Mouse (Mus musculus) MEL (cell line): Measurements from ENCODE around the gene Slc25a28. TPM values are rescaled to one million over a fixed set of nuclear protein-coding genes. Genes with fewer than 3 reads are reported as not detected.
A peak's percentile ranks its signal among the peaks of the same experiment; 100 is the strongest.

Experiments used
- DNase-seq: peaks from one replicate; pipeline ENCODE4 v3.0.0; 2011; ENCODE audit warnings: low read depth, low spot score
- H3K27ac ChIP-seq: 2 replicates; pipeline ENCODE4 v1.5.1; 2012; ENCODE audit warnings: low read depth, mild to moderate bottlenecking, control low read depth, low read length, moderate library complexity; ENCODE audit not compliant: control insufficient read depth
- H3K27me3 ChIP-seq, 2 experiments: fragments of 150-350 bp in 1 of 2; sonication (generic) in 1 of 2; 2 replicates each; pipeline ENCODE4 v1.6.1; 2012; ENCODE audit warnings: low read length in 2 of 2, mild to moderate bottlenecking in 2 of 2, improper control_type of control experiment in 1 of 2, moderate library complexity in 1 of 2; ENCODE audit not compliant: insufficient read depth in 2 of 2, control insufficient read depth in 1 of 2
- H3K36me3 ChIP-seq, 2 experiments: 2 replicates each; pipeline ENCODE4 v1.6.1; 2012 to 2014; ENCODE audit warnings: low read length in 2 of 2, improper control_type of control experiment in 1 of 2, inconsistent platforms in 1 of 2, mild to moderate bottlenecking in 1 of 2; ENCODE audit not compliant: insufficient read depth in 2 of 2, control insufficient read depth in 1 of 2
- H3K4me1 ChIP-seq, 2 experiments: fragments of 150-350 bp in 1 of 2; sonication (generic) in 1 of 2; 2 replicates each; pipeline ENCODE4 v1.6.1; 2012; ENCODE audit warnings: low read length in 2 of 2, improper control_type of control experiment in 1 of 2, mild to moderate bottlenecking in 1 of 2; ENCODE audit not compliant: insufficient read depth in 2 of 2, control insufficient read depth in 1 of 2
- H3K4me3 ChIP-seq, 2 experiments: fragments of 150-350 bp in 1 of 2; sonication (generic) in 1 of 2; 2 replicates each; pipeline ENCODE4 v1.5.1; 2012; ENCODE audit warnings: low read depth in 2 of 2, low read length in 2 of 2, mild to moderate bottlenecking in 2 of 2, moderate library complexity in 2 of 2, control low read depth in 1 of 2, improper control_type of control experiment in 1 of 2; ENCODE audit not compliant: control insufficient read depth in 1 of 2, insufficient read depth in 1 of 2
- H3K79me2 ChIP-seq: 2 replicates; pipeline ENCODE4 v1.6.1; 2012; ENCODE audit warnings: mild to moderate bottlenecking, low read length, moderate library complexity; ENCODE audit not compliant: control insufficient read depth, poor library complexity, insufficient read depth
- H3K9ac ChIP-seq: 2 replicates; pipeline ENCODE4 v1.6.1; 2012; ENCODE audit warnings: low read depth, mild to moderate bottlenecking, control low read depth, low read length, moderate library complexity; ENCODE audit not compliant: control insufficient read depth, poor library complexity, severe bottlenecking
- H3K9me3 ChIP-seq: fragments of 150-350 bp; sonication (generic); replicated peaks from 2 replicates; pipeline ENCODE4 v1.6.1; 2012; ENCODE audit warnings: mild to moderate bottlenecking, low read length, improper control_type of control experiment, moderate library complexity; ENCODE audit not compliant: insufficient read depth
- BHLHE40 ChIP-seq: IDR thresholded peaks from 2 replicates; pipeline ENCODE4 v1.6.1; 2012; ENCODE audit warnings: low read depth, mild to moderate bottlenecking, inconsistent platforms, low read length, improper control_type of control experiment, borderline replicate concordance
- CHD1 ChIP-seq: IDR thresholded peaks from 2 replicates; pipeline ENCODE4 v1.6.1; 2012; ENCODE audit warnings: low read depth, mild to moderate bottlenecking, inconsistent platforms, low read length, improper control_type of control experiment
- CHD2 ChIP-seq: IDR thresholded peaks from 2 replicates; pipeline ENCODE4 v1.6.1; 2011; ENCODE audit warnings: low read length, improper control_type of control experiment
- CTCF ChIP-seq, 3 experiments: IDR thresholded peaks in 2 of 3; conservative IDR thresholded peaks in 1 of 3; 2 replicates each; pipeline ENCODE4 v1.5.1; 2011 to 2012; ENCODE audit warnings: low read length in 3 of 3, low read depth in 2 of 3, mild to moderate bottlenecking in 2 of 3, improper control_type of control experiment in 1 of 3, inconsistent platforms in 1 of 3, mixed read lengths in 1 of 3, moderate library complexity in 1 of 3; ENCODE audit not compliant: control insufficient read depth in 1 of 3, insufficient read depth in 1 of 3, poor library complexity in 1 of 3, severe bottlenecking in 1 of 3
- E2F4 ChIP-seq: IDR thresholded peaks from 2 replicates; pipeline ENCODE4 v1.6.1; 2011; ENCODE audit warnings: low read depth, low read length, improper control_type of control experiment, borderline replicate concordance
- ELF1 ChIP-seq: IDR thresholded peaks from 2 replicates; pipeline ENCODE4 v1.6.1; 2014; ENCODE audit warnings: low read depth, mild to moderate bottlenecking, inconsistent platforms, low read length, improper control_type of control experiment, moderate library complexity
- EP300 ChIP-seq, 2 experiments: IDR thresholded peaks; 2 replicates each; pipeline ENCODE4 v1.6.1; 2011; ENCODE audit warnings: improper control_type of control experiment in 2 of 2, low read length in 2 of 2, low read depth in 1 of 2, mild to moderate bottlenecking in 1 of 2
- ETS1 ChIP-seq: IDR thresholded peaks from 2 replicates; pipeline ENCODE4 v1.6.1; 2012; ENCODE audit warnings: low read depth, mild to moderate bottlenecking, inconsistent platforms, low read length, improper control_type of control experiment, moderate library complexity
- GABPA ChIP-seq: IDR thresholded peaks from 2 replicates; pipeline ENCODE4 v1.6.1; 2012; ENCODE audit warnings: low read depth, mild to moderate bottlenecking, inconsistent platforms, low read length, improper control_type of control experiment, moderate library complexity
- GATA1 ChIP-seq: IDR thresholded peaks from 2 replicates; pipeline ENCODE4 v1.6.1; 2011; ENCODE audit warnings: low read depth, low read length, improper control_type of control experiment
- JUND ChIP-seq: IDR thresholded peaks from 2 replicates; pipeline ENCODE4 v1.6.1; 2011; ENCODE audit warnings: low read depth, mild to moderate bottlenecking, improper control_type of control experiment, low read length
- KAT2A ChIP-seq: conservative IDR thresholded peaks from 2 replicates; pipeline ENCODE4 v1.6.1; 2012; ENCODE audit warnings: low read depth, low read length, improper control_type of control experiment, inconsistent platforms
- MAFK ChIP-seq: IDR thresholded peaks from 2 replicates; pipeline ENCODE4 v1.6.1; 2011; ENCODE audit warnings: low read depth, mild to moderate bottlenecking, low read length, improper control_type of control experiment, borderline replicate concordance
- MAX ChIP-seq: IDR thresholded peaks from 2 replicates; pipeline ENCODE4 v1.6.1; 2011; ENCODE audit warnings: low read length, improper control_type of control experiment
- MAZ ChIP-seq: IDR thresholded peaks from 2 replicates; pipeline ENCODE4 v1.6.1; 2012; ENCODE audit warnings: low read depth, mild to moderate bottlenecking, inconsistent platforms, low read length, improper control_type of control experiment
- MEF2A ChIP-seq: IDR thresholded peaks from 2 replicates; pipeline ENCODE4 v1.6.1; 2014; ENCODE audit warnings: low read depth, mild to moderate bottlenecking, inconsistent platforms, low read length, improper control_type of control experiment; ENCODE audit not compliant: poor library complexity, insufficient replicate concordance, severe bottlenecking; ENCODE audit errors: extremely low read depth
- MXI1 ChIP-seq: IDR thresholded peaks from 2 replicates; pipeline ENCODE4 v1.6.1; 2011; ENCODE audit warnings: mild to moderate bottlenecking, low read depth, low read length, improper control_type of control experiment
- MYB ChIP-seq: IDR thresholded peaks from 2 replicates; pipeline ENCODE4 v1.6.1; 2011; ENCODE audit warnings: mild to moderate bottlenecking, low read depth, low read length, improper control_type of control experiment
- NELFE ChIP-seq: IDR thresholded peaks from 2 replicates; pipeline ENCODE4 v1.6.1; 2011; ENCODE audit warnings: low read depth, low read length, improper control_type of control experiment
- NRF1 ChIP-seq: IDR thresholded peaks from 2 replicates; pipeline ENCODE4 v1.6.1; 2014; ENCODE audit warnings: low read depth, mild to moderate bottlenecking, inconsistent platforms, low read length, improper control_type of control experiment, moderate library complexity; ENCODE audit not compliant: poor library complexity, insufficient read depth, severe bottlenecking
- POLR2A ChIP-seq, 2 experiments: IDR thresholded peaks; 2 replicates each; pipeline ENCODE4 v1.6.1; 2011 to 2012; ENCODE audit warnings: low read length in 2 of 2, mild to moderate bottlenecking in 2 of 2, control low read depth in 1 of 2, improper control_type of control experiment in 1 of 2, low read depth in 1 of 2, moderate library complexity in 1 of 2; ENCODE audit not compliant: control insufficient read depth in 1 of 2, insufficient read depth in 1 of 2, poor library complexity in 1 of 2
- POLR2AphosphoS2 ChIP-seq: IDR thresholded peaks from 2 replicates; pipeline ENCODE4 v1.6.1; 2011; ENCODE audit warnings: low read length, improper control_type of control experiment
- POLR2AphosphoS5 ChIP-seq: IDR thresholded peaks from 2 replicates; pipeline ENCODE4 v1.6.1; 2012; ENCODE audit warnings: low read depth, borderline replicate concordance, mild to moderate bottlenecking, inconsistent platforms, low read length, moderate library complexity, mixed read lengths
- RAD21 ChIP-seq: IDR thresholded peaks from 2 replicates; pipeline ENCODE4 v1.6.1; 2011; ENCODE audit warnings: mild to moderate bottlenecking, low read depth, low read length, improper control_type of control experiment
- RCOR1 ChIP-seq: IDR thresholded peaks from 2 replicates; pipeline ENCODE4 v1.6.1; 2012; ENCODE audit warnings: low read depth, mild to moderate bottlenecking, inconsistent platforms, low read length, improper control_type of control experiment
- SIN3A ChIP-seq: IDR thresholded peaks from 2 replicates; pipeline ENCODE4 v1.6.1; 2012; ENCODE audit warnings: low read length, improper control_type of control experiment, inconsistent platforms
- TBP ChIP-seq: IDR thresholded peaks from 2 replicates; pipeline ENCODE4 v1.8.0; 2011; ENCODE audit warnings: low read depth, low read length, improper control_type of control experiment
- TCF12 ChIP-seq: IDR thresholded peaks from 2 replicates; pipeline ENCODE4 v1.6.1; 2014; ENCODE audit warnings: low read depth, mild to moderate bottlenecking, inconsistent platforms, low read length, improper control_type of control experiment, moderate library complexity
- UBTF ChIP-seq: IDR thresholded peaks from 2 replicates; pipeline ENCODE4 v1.6.1; 2012; ENCODE audit warnings: low read depth, mild to moderate bottlenecking, inconsistent platforms, low read length, improper control_type of control experiment, moderate library complexity, borderline replicate concordance; ENCODE audit not compliant: insufficient read depth
- USF1 ChIP-seq: IDR thresholded peaks from 2 replicates; pipeline ENCODE4 v1.6.1; 2014; ENCODE audit warnings: low read depth, mild to moderate bottlenecking, inconsistent platforms, low read length, improper control_type of control experiment, moderate library complexity
- USF2 ChIP-seq, 2 experiments: IDR thresholded peaks; 2 replicates each; pipeline ENCODE4 v1.6.1; 2011 to 2012; ENCODE audit warnings: improper control_type of control experiment in 2 of 2, low read length in 2 of 2, borderline replicate concordance in 1 of 2, inconsistent platforms in 1 of 2, low read depth in 1 of 2, mild to moderate bottlenecking in 1 of 2; ENCODE audit not compliant: insufficient read depth in 1 of 2
- ZKSCAN1 ChIP-seq: IDR thresholded peaks from 2 replicates; pipeline ENCODE4 v1.6.1; 2012; ENCODE audit warnings: low read depth, mild to moderate bottlenecking, inconsistent platforms, low read length, improper control_type of control experiment, moderate library complexity
- ZMIZ1 ChIP-seq: IDR thresholded peaks from 2 replicates; pipeline ENCODE4 v1.6.1; 2012; ENCODE audit warnings: low read depth, mild to moderate bottlenecking, inconsistent platforms, low read length, improper control_type of control experiment, moderate library complexity
- ZNF384 ChIP-seq: IDR thresholded peaks from 2 replicates; pipeline ENCODE4 v1.6.1; 2012; ENCODE audit warnings: low read depth, mild to moderate bottlenecking, inconsistent platforms, low read length, improper control_type of control experiment
- polyA plus RNA-seq, 2 experiments: library from polyadenylated mRNA; stranded (reverse) in 1 of 2; unstranded in 1 of 2; fragments of >175 nt in 1 of 2; fragments of >200 nt in 1 of 2; gene quantifications; 2 replicates each; pipeline versions ENCODE4 v1.2.1 to v1.2.4; 2012; ENCODE audit warnings: low replicate concordance in 2 of 2, low read depth in 1 of 2; ENCODE audit not compliant: insufficient read length in 2 of 2, insufficient read depth in 1 of 2, missing spikeins in 1 of 2
- total RNA-seq: library from RNA; depleted of rRNA; stranded (reverse); fragments of 300-350 nt; gene quantifications from 2 replicates; pipeline ENCODE4 v1.2.3, GENCODE M21; 2012; rRNA removed

Slc25a28 gene
- total RNA-seq (57.9 and 58.2 TPM in 2 replicates), polyA plus RNA-seq (100 to 1,000 TPM in 1 of 2 experiments, not detected in 1; 110 TPM)

- peak; percentile 100 for DNase-seq
- H3K9me3 ChIP-seq, result no peaks in the 10 kb centered on the region
- H3K36me3 ChIP-seq, result peaks cover 0 to 38% of the 10 kb centered on the region in 2 experiments; a peak in 2 of 4 replicates
- H3K27me3 ChIP-seq, result no peaks in the 10 kb centered on the region
- H3K79me2 ChIP-seq, result peaks cover 47% of the 10 kb centered on the region
- H3K4me3 ChIP-seq, result peak within 1 kb of the TSS; percentile 83 to 96
- H3K27ac ChIP-seq, result peak within 1 kb of the TSS; percentile 92
- peak within 1 kb of the TSS; percentile 90 for H3K9ac ChIP-seq
- H3K4me1 ChIP-seq, result peaks cover 12 to 35% of the 10 kb centered on the region in 2 experiments
- TF ChIP-seq ZNF384 (no peak), JUND (no peak), E2F4 (peak; percentile 20; the same call in 1 of the 2 replicates), SIN3A (peak; percentile 19; the same call in 1 of the 2 replicates), USF1 (peak; percentile 42; the same call in 1 of the 2 replicates), MEF2A (no peak), NRF1 (peak; percentile 32; the same call in 1 of the 2 replicates), MXI1 (peak; percentile 85; the same call in 1 of the 2 replicates), BHLHE40 (no peak; the same call in 1 of the 2 replicates), GATA1 (peak; percentile 35; the same call in 1 of the 2 replicates), POLR2A (IDR thresholded peaks at IDR 0.05; ENCODE audit: control insufficient read depth in 1 of 2, insufficient read depth in 1 of 2, low read depth in 1 of 2, low read length in 2 of 2, poor library complexity in 1 of 2) (peak; percentile 73 to 93; a peak in 3 of 4 replicates), ETS1 (peak; percentile 65; the same call in 1 of the 2 replicates), CHD2 (peak; percentile 77), TCF12 (peak; percentile 70; the same call in 1 of the 2 replicates), CTCF (IDR thresholded peaks at IDR 0.05 in 2 of 3, conservative IDR thresholded peaks at IDR 0.05 in 1 of 3; ENCODE audit: control insufficient read depth in 1 of 3, insufficient read depth in 1 of 3, low read depth in 2 of 3, low read length in 3 of 3, poor library complexity in 1 of 3, severe bottlenecking in 1 of 3) (peak; percentile 50 to 62 (median 52)), POLR2AphosphoS2 (peak; percentile 99), MAZ (peak; percentile 92), MYB (peak; percentile 86), EP300 (IDR thresholded peaks at IDR 0.05; ENCODE audit: low read depth in 1 of 2, low read length in 2 of 2) (peak in 1 of 2 experiments; percentile 65; a peak in 2 of 4 replicates), CHD1 (no peak), RCOR1 (peak; percentile 41; the same call in 1 of the 2 replicates), TBP (peak; percentile 87), NELFE (peak; percentile 99), ELF1 (peak; percentile 48), GABPA (no peak), UBTF (no peak), MAX (peak; percentile 95), RAD21 (peak; percentile 3; the same call in 1 of the 2 replicates), POLR2AphosphoS5 (no peak), USF2 (IDR thresholded peaks at IDR 0.05; ENCODE audit: borderline replicate concordance in 1 of 2, insufficient read depth in 1 of 2, low read depth in 1 of 2, low read length in 2 of 2) (no peak), ZKSCAN1 (no peak), KAT2A (peak; percentile 71; the same call in 1 of the 2 replicates), ZMIZ1 (peak; percentile 99), MAFK (no peak)
Observed at GRCm38 (mm10) chr19:43674730-43675524, at the start of gene Slc25a28. Slc25a28 (minus strand) TSS chr19:43674881.
